Mouse (Mus musculus) lung, adult 2 months (tissue): Measurements from ENCODE around the gene Eml2. TPM values are rescaled to one million over a fixed set of nuclear protein-coding genes. Genes with fewer than 3 reads are reported as not detected.

Experiments used
- DNase-seq: peaks from one replicate; pipeline ENCODE4 v3.0.0; 2022
- H3K4me1 ChIP-seq: fragments of 200-500 bp; 2 replicates; pipeline ENCODE4 v1.6.1; 2011; ENCODE audit warnings: low read length; ENCODE audit not compliant: control insufficient read depth, insufficient read depth
- H3K4me3 ChIP-seq: fragments of 200-500 bp; replicated peaks from 2 replicates; pipeline ENCODE3; 2011; ENCODE audit warnings: low read depth, mild to moderate bottlenecking, control low read depth, low read length; ENCODE audit errors: extremely low read depth
- CTCF ChIP-seq: fragments of 200-500 bp; IDR thresholded peaks from 2 replicates; pipeline ENCODE4 v1.5.1; 2011; ENCODE audit warnings: mild to moderate bottlenecking, low read length, control low read depth; ENCODE audit not compliant: insufficient read depth
- POLR2A ChIP-seq: fragments of 200-500 bp; IDR thresholded peaks from 2 replicates; pipeline ENCODE4 v1.6.1; 2011; ENCODE audit warnings: low read depth, mild to moderate bottlenecking, control low read depth, low read length, borderline replicate concordance; ENCODE audit errors: extremely low read depth
- WGBS: fragments of 180-500 bp; shearing (Covaris S2); methylation state at CpG from one replicate; pipeline ENCODE4 v1.1.7; 2018; 5-methylcytosine and 5-hydroxymethylcytosine counted together
- polyA plus RNA-seq: library from polyadenylated mRNA; depleted of rRNA; stranded (reverse); fragments of >200 nt; gene quantifications from 2 replicates; pipeline ENCODE4 v1.2.3, GENCODE M21; 2012

Gene Eml2
- polyA plus RNA-seq, 1 experiment: 81.5 TPM

DNA sequence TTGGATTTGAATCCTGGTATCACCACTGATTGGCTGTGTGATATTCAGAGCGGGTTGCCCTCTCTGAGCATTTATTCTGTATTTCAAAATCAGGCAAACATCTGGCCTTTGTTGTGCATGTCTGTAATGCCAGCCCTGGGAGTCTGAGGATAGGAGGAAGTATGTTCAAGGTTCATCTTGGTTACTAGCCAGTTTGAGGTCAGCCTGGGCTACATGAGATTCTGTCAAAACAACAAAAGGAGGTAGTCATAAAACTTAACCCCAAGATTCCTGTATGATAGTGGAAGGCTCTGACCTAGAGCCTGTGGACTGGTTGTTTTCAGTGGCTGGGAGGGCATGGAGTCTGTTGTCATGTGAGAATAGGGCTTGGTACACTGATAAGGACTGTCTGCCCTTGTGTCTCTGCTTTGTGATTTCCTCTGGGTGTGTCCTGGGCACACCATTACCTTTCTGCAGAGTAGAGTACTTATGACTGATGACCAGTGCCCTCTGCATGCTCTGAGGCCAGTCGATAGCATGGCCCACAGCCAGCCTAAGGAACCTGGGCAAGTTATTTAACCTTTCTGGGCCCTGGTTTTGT lies 59.0 kb downstream of the Eml2 start:
- TF ChIP-seq POLR2A: no peak
- TF ChIP-seq CTCF: no peak
- Histone ChIP-seq H3K4me3 (no peak overlapping the region), H3K4me1 (peaks cover 6% of the 10 kb centered on the region)
- 69% methylated on average over 2 of the region's 2 CpGs for WGBS
- DNase-seq: no peak

DNA sequence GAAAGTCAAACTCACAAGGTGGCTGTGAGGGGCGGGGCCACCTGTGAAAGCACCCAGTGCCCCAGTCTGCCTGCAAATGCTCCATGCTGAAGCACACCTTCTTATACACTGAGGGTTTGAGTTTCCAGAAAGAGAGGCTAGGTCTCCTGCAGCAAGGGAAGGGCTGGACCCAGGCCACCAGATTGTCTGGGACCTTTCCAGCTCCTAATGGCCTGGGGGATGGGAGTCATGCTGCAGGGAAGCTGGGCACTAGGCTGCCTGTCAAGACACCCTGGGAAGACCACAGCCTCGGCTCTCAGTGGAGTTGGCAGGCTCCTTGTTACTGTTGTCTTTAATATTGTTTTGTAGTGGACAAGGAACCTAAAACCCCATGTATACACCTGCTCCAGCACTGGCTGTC lies 60.2 kb downstream of the Eml2 start:
- H3K4me3 ChIP-seq: no peak overlapping the region
- DNase-seq: no peak
- no peak for TF ChIP-seq POLR2A
- no peak for TF ChIP-seq CTCF
- peaks cover 6% of the 10 kb centered on the region for H3K4me1 ChIP-seq
- 69% methylated on average over 2 of the region's 2 CpGs for WGBS

DNA sequence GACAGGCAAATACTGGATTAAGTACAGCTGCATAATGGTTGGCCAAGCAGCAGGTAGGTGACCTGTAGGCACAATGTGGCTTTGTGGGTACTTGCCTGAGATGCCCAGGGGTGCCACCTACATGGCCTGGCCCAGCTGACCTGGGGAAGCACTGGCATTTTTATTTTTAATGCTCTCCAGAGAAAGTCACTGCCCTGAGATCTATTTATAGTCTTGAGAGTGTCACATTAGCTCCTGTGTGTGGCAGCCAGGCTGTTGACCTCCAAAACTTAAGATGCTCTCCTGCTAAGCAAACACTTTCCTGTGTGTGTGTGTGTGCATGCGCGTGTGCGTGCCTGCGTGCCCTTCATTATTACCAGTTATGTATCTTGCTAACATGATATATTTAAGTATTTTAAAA lies 62.1 kb downstream of the Eml2 start:
- peak; percentile 31 for DNase-seq
- no peak for TF ChIP-seq POLR2A
- TF ChIP-seq CTCF: no peak
- 62% methylated on average over 4 of the region's 4 CpGs for WGBS
- no peak overlapping the region for H3K4me3 ChIP-seq
- peaks cover 6% of the 10 kb centered on the region for H3K4me1 ChIP-seq

DNA sequence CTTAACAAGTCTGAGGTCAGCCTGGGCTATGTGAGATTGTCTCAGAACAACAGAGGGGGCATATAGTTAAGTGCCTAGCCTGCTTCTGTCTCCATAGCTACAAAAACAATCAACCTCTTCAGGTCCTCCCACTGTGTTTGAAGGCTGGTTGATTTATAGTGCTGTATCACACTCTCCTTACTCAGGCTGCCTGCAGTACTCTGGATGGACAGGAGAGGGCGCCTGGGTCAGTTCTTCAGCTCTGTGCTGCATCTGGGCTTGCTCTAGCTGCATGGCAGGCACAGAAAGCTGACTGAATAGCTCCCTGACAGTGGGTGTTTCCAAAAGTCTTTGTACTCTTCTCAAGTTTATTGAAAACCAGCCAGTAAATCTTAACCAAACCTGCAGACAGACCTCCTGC lies 63.2 kb downstream of the Eml2 start:
- Histone ChIP-seq H3K4me1 (peaks cover 6% of the 10 kb centered on the region), H3K4me3 (no peak overlapping the region)
- 0% methylated on average over 1 of the region's 1 CpGs for WGBS
- peak; percentile 88 for DNase-seq
- TF ChIP-seq CTCF (peak; percentile 98), POLR2A (no peak)

DNA sequence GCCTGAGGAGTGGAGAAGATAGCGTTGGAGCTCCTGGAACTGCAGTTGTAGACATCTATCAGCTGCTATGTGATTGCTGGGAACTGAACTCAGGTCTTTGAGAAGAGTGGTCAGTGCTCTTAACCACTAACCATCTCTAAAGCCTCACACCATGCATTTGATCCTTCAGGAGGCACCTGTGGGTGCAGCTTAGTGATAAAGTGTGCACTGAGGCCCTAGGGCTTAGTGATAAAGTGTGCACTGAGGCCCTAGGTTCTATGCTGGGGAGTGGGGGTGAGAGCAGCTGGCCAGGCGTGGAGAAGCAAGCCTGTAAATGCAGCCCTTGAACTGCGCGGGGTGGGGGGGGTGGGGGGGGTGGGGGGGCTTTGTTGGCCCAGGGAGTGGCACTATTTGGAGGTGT lies 63.8 kb downstream of the Eml2 start:
- DNase-seq: no peak
- Histone ChIP-seq H3K4me3 (no peak overlapping the region), H3K4me1 (peaks cover 6% of the 10 kb centered on the region)
- 68% methylated on average over 4 of the region's 4 CpGs for WGBS
- TF ChIP-seq CTCF: no peak
- TF ChIP-seq POLR2A: no peak

DNA sequence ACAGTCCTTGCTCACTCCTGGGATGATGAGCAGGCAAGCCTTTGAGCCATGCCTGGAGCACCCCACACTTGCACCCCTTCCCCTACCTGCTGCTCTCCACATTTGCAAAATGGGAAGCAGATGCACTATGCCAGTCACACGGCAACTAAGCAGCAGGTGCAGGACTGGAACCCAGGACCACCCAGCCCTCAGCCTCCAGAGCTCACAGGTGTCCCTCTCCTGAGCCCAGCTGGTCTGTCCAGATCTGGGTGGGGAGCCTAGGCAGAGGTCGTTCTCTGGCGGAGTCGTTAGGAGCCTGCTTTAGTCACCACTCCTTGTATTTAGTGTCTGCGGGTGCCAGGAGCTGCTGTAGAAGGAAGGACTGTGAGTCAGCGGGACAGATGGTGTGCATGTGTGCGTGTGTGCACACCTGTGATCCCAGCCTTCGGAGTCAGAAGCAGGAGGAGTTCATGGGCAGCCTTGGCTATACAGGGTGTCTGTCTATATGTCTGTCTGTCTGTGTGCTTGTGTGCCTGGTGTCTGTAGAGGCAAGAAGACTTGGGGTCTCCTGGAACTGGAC lies 64.8 kb downstream of the Eml2 start:
- no peak overlapping the region for H3K4me3 ChIP-seq
- H3K4me1 ChIP-seq: peaks cover 6% of the 10 kb centered on the region
- WGBS: 82% methylated on average over 8 of the region's 8 CpGs
- no peak for TF ChIP-seq POLR2A
- TF ChIP-seq CTCF: no peak
- no peak for DNase-seq

DNA sequence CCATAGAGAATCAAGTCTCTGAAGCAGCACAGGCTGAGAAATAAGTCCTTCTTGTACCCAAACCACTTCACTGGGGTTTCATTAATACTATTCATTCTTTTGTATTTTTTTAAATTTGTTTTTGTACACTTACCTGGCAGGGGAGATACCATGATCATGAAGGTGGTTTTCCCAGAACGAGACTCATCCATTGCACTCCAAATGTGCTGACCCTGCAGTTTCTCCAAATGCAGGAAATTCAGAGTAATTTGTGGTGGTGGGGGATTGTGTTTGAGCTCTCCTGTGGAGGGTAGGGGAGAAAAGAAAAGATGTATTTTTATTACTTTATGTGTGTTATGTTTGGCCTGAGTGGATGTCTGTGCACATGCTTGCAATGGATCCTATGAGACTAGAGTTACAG lies 65.8 kb downstream of the Eml2 start:
- WGBS: 88% methylated on average over 1 of the region's 1 CpGs
- TF ChIP-seq CTCF (no peak), POLR2A (no peak)
- DNase-seq: no peak
- H3K4me1 ChIP-seq: peaks cover 6% of the 10 kb centered on the region
- no peak overlapping the region for H3K4me3 ChIP-seq

DNA sequence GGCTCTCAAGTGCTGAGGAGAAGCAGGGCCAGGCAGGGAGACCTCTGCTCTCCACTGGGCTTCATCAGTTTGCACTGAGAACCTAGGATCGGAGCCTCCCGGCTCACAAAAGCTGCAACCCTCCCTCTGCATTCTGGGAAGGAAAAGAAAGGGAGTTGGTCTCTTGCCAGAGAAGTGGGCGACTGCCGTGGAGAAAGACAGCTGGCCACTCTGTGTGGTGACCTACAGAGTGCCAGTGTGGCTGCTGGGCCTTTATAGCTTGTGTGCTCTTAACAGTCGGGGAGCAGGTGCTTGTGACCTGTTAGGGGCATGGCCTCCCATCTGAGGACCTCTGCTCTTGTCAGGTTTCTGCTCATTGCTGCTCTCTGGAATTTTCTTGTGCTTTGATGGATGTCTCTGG lies 67.6 kb downstream of the Eml2 start:
- 55% methylated on average over 5 of the region's 5 CpGs for WGBS

DNA sequence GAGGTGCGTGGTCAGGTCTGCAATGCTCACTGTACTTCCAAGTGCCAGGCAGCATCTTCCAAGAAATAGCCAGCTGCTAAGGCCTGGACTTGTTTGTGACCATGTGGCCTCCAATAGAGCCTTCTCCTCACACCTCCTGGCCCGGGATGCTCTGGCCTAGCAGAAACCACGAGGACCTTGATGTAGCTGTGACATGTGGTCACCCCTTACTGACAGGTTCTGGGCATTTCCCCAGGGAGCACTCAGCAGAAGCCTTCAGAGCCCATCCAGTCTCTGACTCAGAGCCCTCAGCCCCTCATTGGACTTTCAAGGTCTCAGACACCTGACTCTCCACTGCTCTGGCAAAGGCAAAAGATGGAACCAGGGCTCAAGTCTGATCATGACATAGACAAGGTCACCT lies 68.9 kb downstream of the Eml2 start:
- TF ChIP-seq POLR2A (no peak), CTCF (no peak)
- no peak overlapping the region for H3K4me3 ChIP-seq
- H3K4me1 ChIP-seq: no peaks in the 10 kb centered on the region; the same call in 1 of the 2 replicates
- 67% methylated on average over 3 of the region's 3 CpGs for WGBS
- DNase-seq: no peak

More for the DNA sequence above, 67.6 kb downstream of the Eml2 start:
- no peak for DNase-seq
- Histone ChIP-seq H3K4me1 (peaks cover 6% of the 10 kb centered on the region), H3K4me3 (no peak overlapping the region)
- no peak for TF ChIP-seq CTCF
- no peak for TF ChIP-seq POLR2A

DNA sequence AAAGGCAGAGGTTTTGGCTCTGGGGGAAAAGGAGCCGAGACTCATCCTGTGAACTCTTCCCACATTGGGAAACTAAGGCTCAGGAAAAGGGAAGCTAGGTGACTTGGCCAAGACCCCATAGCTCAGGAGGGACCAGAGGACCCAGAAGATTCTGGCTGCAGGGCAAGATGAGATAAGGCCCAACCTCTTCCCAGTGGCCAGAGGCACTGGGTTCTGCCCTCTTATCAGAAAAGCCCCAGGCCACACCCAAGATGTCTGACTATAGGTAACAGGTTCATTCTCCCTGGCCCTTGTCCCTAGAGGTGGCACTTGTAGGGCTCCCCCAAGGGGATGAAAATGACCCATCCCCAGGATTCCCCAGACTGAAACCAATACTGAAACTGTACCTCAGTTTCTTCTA lies 70.6 kb downstream of the Eml2 start:
- DNase-seq: no peak
- 100% methylated on average over 1 of the region's 1 CpGs for WGBS
- Histone ChIP-seq H3K4me1 (no peaks in the 10 kb centered on the region), H3K4me3 (no peak overlapping the region)
- no peak for TF ChIP-seq POLR2A
- no peak for TF ChIP-seq CTCF
